Mouse (Mus musculus): Measurements from ENCODE around the gene Flot1.

Flot1 gene

DNA sequence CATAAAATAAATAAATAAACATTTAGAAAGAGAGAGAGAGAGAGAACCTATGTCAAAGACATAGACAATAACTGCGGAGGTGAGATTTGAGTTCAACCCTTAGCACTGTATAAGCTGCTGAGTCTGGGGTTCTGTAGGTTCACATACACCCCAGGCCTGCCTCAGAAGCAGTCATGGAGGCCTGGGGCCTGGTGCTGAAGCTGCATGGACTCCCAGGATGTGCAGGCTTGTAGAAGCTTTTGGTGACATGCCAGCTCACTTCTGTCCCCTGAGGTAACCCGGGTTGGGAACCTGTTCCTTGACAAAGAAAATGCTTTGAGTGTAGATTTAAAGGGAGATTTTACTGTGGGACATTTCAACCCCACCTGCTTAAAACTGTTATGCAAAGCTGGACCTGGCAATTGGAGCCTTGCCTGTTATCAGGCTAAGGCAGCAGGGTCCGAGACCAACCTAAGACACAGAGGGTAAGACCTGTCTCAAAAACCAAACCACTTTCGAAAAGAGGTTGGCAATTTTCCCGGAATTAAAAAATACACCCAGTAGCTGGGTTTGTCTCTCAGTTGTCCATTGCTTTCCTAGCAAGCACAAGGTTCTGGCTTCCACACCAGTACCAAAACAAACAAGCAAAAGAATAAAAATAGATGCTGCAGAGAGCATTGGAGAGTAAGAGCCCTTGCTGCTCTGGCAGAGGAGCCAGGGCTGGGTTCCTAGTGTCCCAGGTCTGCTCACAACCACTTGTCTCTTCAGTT is 12.0 kb upstream of the Flot1 start:
- CTCF ChIA-PET, result no interaction called here

GRCm38 (mm10) chr17:35812307-35812706 is 10.7 kb upstream of the Flot1 start:
- CTCF ChIA-PET, result no interaction called here

DNA sequence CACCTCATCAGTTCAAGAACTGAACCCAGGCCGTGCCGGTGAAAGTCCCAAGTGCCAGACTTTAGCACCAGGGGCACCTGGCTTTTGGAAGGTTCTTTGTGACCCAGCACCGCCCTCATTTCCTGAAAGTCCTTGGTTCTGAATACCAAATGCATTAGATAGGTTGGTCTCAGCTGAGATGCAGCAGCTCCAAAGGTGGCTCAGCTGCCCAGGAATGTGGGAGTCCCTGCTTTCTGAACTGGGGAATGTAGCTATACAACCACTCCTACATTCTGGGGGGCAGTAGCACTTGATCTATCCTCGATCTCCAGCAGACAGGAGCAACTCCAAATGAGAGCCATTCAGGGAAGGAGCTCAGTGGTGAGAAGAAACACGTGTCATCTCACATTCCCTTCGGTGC is 10.3 kb upstream of the Flot1 start:
- CTCF ChIA-PET, result no interaction called here

DNA sequence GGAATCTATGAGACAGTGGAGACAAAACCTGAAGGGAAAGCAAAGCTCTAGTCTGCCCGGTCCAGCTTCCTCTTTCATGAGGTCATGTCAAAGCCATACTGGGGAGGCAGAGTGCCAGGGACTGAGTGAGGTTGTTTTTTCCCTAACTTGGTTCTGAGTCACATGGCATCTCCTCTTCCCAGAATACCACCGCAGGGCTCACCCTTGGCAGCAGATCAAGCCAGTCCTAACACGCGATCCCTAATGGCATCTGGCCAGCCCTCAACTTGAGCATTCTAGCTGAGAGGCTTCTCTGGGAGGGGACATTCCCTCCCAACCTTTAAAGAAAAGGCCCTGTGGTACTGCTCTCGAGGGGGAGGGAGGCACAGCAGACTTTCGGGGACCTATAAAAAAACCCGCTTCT is 9.8 kb upstream of the Flot1 start:
- CTCF ChIA-PET, result no interaction called here

DNA sequence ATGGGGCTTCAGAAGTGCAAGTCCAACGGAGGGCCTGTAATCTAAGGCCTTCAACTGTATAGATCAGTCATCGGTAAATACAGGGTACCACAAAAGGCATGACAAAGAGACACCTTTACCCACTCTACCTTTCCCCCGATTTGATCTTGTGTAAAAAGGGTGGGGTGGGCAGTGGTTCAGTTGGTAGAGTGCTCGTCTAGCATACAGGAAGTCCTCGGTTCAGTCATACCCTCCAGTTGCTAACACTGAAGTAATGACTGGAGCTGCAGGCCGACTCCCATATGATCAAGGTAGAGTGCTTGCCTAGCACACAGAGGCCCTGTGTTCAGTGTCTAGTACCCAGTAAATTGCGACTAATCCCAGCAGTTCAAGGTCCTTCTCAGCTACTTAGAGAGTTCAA is 9.4 kb upstream of the Flot1 start:
- CTCF ChIA-PET, result interaction anchor here (0.9 kb wide), 1 partner anchor 9 kb away, joined by 3 read pairs; no protein-coding TSS in a partner anchor

DNA sequence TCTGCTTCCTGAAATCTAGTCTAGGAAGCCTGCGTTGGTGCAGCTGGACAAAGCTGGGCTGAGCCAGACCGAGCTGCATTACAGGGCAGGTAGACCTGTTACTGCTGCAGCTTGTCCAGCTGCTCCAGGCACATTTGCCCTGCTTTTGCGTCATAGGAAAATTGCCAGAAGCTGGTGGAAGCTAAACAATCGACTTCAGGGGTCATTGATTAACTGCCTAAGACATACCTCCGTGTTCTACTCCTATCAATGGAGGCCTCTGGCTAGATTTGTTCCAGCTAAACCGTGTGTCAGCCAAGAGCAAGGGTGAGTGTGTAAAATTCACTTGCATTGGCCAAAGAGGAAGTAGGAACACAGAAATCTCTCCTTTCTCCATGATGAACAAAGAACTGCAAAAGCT is 8.4 kb upstream of the Flot1 start:
- CTCF ChIA-PET, result interaction anchor here (0.6 to 0.9 kb wide), 3 partner anchors 8 to 155 kb away, joined by 3 to 22 read pairs (median 5); partner anchors contain the start of gene Abcf1

- CTCF ChIA-PET, result no interaction called here
Measured at GRCm38 (mm10) chr17:35815836-35816235, 7.2 kb upstream of the Flot1 start.

- CTCF ChIA-PET, result no interaction called here
Measured at GRCm38 (mm10) chr17:35816686-35817085, 6.3 kb upstream of the Flot1 start.

DNA sequence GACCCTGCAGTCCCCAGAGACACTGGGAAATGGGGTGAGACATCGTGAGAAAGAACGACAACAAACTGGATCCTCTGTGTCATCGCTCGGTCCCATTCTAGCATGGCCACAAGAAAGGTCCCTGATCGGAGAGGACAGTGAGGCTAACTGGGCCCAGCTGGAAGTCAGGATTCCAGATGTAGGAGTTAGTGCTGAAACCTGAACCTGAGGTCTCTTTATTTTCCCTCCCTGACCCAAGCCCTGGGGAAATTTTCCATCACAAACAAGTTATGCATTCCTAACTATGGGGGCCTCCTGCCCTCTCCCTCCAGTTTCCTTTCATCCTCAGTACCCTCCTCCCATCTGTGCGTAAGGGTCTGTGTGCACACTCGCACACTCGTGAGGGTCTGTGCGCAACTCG is 5.8 kb upstream of the Flot1 start:
- CTCF ChIA-PET, result interaction anchor here (0.6 kb wide), 1 partner anchor 109 kb away, joined by 8 read pairs; no protein-coding TSS in a partner anchor

GRCm38 (mm10) chr17:35820111-35820510 is 2.9 kb upstream of the Flot1 start:
- CTCF ChIA-PET, result interaction anchor here (0.6 kb wide), 1 partner anchor 58 kb away, joined by 5 read pairs; no protein-coding TSS in a partner anchor

- CTCF ChIA-PET, result interaction anchor here (0.5 kb wide), 1 partner anchor 525 kb away, joined by 5 read pairs; no protein-coding TSS in a partner anchor
Measured at GRCm38 (mm10) chr17:35821439-35822430, 1.3 kb upstream of the Flot1 start, which contains the start of gene Ier3. Gene Ier3 (plus strand): TSS chr17:35821684.

DNA sequence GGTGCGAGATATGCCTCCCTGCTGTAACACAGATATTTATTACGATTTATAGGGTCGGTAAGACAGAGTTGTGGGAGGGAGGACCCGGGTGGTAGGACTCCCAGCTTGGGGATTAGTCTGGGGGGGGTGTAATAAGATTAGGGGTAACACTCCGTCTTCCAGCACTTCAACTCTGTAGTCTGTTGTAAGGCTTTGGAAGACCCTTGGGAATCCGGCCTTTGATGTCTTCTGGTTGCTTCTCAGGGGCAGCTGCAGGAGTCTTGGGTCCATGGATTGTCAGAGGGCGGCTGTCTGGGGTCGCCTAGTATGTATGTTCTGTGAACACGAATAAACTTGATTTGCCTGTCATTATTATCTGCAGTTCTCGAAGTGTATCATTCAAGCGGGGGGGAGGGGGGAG is 466 bp upstream of the Flot1 start:
- CTCF ChIA-PET, result interaction anchor here (0.6 kb wide), 2 partner anchors 9 to 11 kb away, joined by 3 to 6 read pairs; no protein-coding TSS in a partner anchor

- CTCF ChIA-PET, result interaction anchor here (0.5 kb wide), 1 partner anchor 89 kb away, joined by 5 read pairs; no protein-coding TSS in a partner anchor
Measured at GRCm38 (mm10) chr17:35824402-35824801, 1.4 kb downstream of the Flot1 start.

GRCm38 (mm10) chr17:35825109-35825850 is 2.2 kb downstream of the Flot1 start:
- CTCF ChIA-PET, result interaction anchor here (0.8 kb wide), 1 partner anchor 49 kb away, joined by 4 read pairs; no protein-coding TSS in a partner anchor

DNA sequence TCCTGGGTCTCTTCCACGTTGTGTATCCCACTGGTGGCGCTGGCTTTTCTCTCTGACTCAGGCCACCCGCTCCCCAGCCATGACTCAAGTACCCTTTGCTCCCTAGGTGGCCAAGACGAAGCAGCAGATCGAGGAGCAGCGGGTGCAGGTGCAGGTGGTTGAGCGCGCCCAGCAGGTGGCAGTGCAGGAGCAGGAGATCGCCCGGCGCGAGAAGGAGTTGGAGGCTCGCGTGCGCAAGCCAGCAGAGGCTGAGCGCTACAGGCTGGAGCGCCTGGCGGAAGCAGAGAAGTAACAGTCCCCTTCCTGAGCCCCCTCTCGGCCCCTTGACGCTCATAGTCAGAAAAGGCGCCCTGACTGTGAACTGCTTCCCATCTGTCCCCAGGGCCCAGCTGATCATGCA is 6.7 kb downstream of the Flot1 start:
- CTCF ChIA-PET, result no interaction called here

GRCm38 (mm10) chr17:35832400-35833238 is 9.6 kb downstream of the Flot1 start:
- CTCF ChIA-PET, result interaction anchor here (0.8 to 1.3 kb wide), 2 partner anchors 39 to 45 kb away, joined by 3 read pairs; no protein-coding TSS in a partner anchor

DNA sequence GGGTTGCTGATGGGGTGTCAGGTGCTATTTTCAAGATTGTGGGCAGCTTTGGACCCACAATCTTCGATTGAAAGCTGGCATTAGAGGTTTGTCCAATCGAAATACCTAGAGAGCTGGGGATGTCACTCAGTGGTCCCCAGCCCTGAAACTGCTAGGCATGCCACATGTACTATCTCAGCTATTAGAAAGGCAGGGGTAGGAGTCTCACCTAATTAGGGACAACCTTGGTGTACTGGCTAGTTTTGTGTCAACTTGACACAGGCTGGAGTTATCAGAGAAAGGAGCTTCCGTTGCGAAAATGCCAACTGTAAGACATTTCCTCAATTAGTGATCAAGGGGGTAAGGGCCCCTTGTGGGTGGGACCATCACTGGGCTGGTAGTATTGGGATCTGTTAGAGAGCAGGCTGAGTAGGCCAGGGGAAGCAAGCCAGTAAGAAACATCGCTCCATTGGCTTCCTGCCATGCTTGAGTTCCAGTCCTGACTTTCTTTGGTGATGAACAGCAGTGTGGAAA is 10.3 kb downstream of the Flot1 start:
- CTCF ChIA-PET, result interaction anchor here (0.6 kb wide), 1 partner anchor 10 kb away, joined by 6 read pairs; the partner anchor contains the start of gene Flot1

DNA sequence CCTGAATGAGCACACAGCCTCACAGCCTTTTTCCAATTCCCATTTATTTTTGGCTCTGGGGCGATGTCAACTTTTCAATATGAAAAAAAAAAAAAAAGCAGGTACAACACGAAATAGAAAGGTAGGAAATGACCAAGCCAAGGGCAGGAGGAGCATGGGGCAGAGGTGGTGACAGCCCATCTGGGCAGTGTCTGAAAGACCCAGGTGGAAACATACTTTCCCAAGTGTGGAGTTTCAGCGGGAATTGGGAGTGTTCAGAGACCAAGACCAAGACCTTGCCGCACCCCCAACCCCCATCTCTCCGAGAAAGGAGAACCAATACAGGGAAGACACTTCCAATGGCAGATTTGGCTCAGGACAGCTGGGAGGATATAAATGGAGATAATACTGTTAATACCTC is 10.9 kb downstream of the Flot1 start:
- CTCF ChIA-PET, result interaction anchor here (0.6 kb wide), 1 partner anchor 11 kb away, joined by 6 read pairs; the partner anchor contains the start of gene Flot1

DNA sequence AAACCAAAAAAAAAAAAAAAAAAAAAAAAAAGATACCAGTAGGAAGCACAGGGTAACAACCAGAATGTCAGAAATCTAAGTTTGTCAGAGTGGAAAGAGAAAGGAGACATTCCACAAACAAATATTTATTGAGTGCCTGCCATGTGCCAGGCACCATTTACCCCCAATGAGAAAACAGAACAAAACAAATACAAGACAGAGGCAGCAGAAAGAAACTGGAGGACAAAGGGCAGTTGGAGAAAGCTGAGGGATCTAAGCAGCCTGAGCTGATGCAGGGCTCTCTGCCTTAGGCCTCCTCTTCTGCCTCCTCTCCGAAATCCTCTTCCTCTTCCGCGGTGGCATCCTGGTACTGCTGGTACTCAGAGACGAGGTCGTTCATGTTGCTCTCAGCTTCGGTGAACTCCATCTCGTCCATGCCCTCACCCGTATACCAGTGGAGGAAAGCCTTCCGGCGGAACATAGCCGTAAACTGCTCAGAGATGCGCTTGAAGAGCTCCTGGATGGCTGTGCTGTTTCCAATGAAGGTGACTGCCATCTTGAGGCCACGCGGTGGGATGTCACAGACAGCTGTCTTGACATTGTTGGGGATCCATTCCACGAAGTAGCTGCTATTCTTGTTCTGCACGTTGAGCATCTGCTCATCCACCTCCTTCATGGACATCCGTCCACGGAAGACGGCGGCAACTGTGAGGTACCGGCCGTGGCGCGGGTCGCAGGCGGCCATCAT is 11.8 kb downstream of the Flot1 start:
- CTCF ChIA-PET, result interaction anchor here (2.4 kb wide), 1 partner anchor 39 kb away, joined by 13 read pairs; no protein-coding TSS in a partner anchor
